Mouse (Mus musculus) hematopoietic stem cell, adult 5-6 weeks (primary cell): ENCODE results near the gene Eif2b1. TPM values are rescaled to one million over a fixed set of nuclear protein-coding genes. Genes with fewer than 3 reads are reported as not detected.

ENCODE experiments used
- ATAC-seq, 2 experiments: fragments of 125-278 bp in 1 of 2; replicated peaks in 1 of 2; 2 replicates each; pipeline ENCODE4 v1.8.0; 2016 to 2017; ENCODE audit warnings: inconsistent platforms in 2 of 2, mild to moderate bottlenecking in 2 of 2, moderate number of reproducible peaks in 2 of 2, low read depth in 1 of 2, moderate TSS enrichment in 1 of 2; ENCODE audit not compliant: low FRiP score in 2 of 2, poor library complexity in 2 of 2, severe bottlenecking in 2 of 2, insufficient read depth in 1 of 2, low TSS enrichment in 1 of 2
- total RNA-seq: library from RNA; stranded (forward); fragments of 172-1452, 232-1000 nt; gene quantifications from 2 replicates; pipeline ENCODE4 v1.2.3, GENCODE M21; 2017

Gene Eif2b1
- total RNA-seq, 1 experiment from 2014 or later = 37.7 TPM

GRCm38 (mm10) chr5:124528791-124529190 lies 50.1 kb downstream of the Eif2b1 start:
- ATAC-seq = no peak

GRCm38 (mm10) chr5:124528351-124528750 lies 50.6 kb downstream of the Eif2b1 start:
- no peak for ATAC-seq

GRCm38 (mm10) chr5:124524943-124525342 lies 54.0 kb downstream of the Eif2b1 start:
- ATAC-seq = peak; percentile 39 to 52; a peak in 3 of 4 replicates

GRCm38 (mm10) chr5:124523032-124523431 lies 55.9 kb downstream of the Eif2b1 start:
- no peak for ATAC-seq

- ATAC-seq = no peak
These were observed 57.3 kb downstream of the Eif2b1 start for GRCm38 (mm10) chr5:124521588-124521987.

Other genes with a start within 250 kb of the Eif2b1 start
- gene Cdk2ap1, start 216.0 kb downstream of the Eif2b1 start, total RNA-seq = 166 and 167 TPM in 2 replicates
- 233 and 245 TPM in 2 replicates for gene Sbno1, start 153.1 kb downstream of the Eif2b1 start, total RNA-seq
- gene Kmt5a, start 139.2 kb downstream of the Eif2b1 start, total RNA-seq = 99.1 and 120 TPM in 2 replicates
- 45.7 and 62.1 TPM in 2 replicates for gene Rilpl2, start 100.8 kb downstream of the Eif2b1 start, total RNA-seq
- 4.8 and 7.4 TPM in 2 replicates for gene Snrnp35, start 96.0 kb downstream of the Eif2b1 start, total RNA-seq
- gene Rilpl1, start 47.7 kb downstream of the Eif2b1 start, total RNA-seq = 6.0 and 9.5 TPM in 2 replicates
- gene Tmed2, start 38.4 kb downstream of the Eif2b1 start, total RNA-seq = 482 and 912 TPM in 2 replicates
- 16.0 and 16.4 TPM in 2 replicates for gene Ddx55, start 26.3 kb downstream of the Eif2b1 start, total RNA-seq
- gene Gtf2h3, start within 50 bp of the Eif2b1 start, total RNA-seq = 53.2 and 80.4 TPM in 2 replicates
- gene Atp6v0a2, start 49.4 kb upstream of the Eif2b1 start, total RNA-seq = 18.4 and 22.1 TPM in 2 replicates
- gene Dnah10, start 146.0 kb upstream of the Eif2b1 start, total RNA-seq = not detected in 2 replicates